Mouse (Mus musculus): ENCODE results near the gene Cntnap5a.

The Cntnap5a gene

DNA sequence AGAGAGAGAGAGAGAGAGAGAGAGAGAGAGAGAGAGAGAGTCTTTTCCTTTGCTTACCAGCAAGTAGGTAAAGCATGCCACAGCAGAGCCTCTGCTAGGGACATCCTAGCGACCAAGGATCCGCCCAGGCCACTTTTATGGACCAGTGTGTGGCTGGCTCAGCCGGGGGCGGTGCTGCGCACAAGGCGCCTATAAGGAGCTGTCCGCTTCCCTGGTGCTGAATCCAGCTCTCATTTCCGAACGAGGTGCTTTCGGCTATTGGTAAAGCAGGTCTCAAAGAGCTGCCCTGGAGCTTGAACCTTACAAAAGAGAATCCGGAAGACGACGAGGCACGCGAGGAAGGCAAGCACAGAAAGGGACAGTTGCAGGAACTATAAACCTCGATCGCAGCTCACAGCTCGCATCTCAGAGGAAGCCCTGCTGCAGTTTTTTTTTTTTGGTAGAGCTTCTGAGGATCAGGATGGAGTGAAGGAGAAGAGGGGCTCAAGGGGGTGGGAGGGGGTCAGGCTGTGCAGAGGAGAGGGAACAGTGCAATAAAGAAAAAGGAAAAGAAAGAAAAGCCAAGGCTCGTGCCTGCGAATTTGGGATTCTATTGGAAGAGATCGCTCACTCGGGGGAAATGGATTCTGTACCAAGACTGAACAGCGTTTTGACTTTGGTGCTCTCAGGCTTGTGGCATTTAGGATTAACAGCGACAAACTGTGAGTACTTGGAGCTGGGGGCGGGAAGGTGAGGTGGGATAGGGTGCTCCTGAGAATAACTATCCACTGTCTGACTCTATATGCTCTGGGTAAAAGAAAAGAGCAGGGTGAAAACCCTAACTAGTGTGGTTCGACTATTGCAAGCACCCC, at the start of gene Cntnap5a:
Gene Cntnap5a (plus strand): TSS at position 239 of the 851 bp plus-strand sequence.
- DNase-seq (ENCODE audit: low read depth, low spot score): no peak

DNA sequence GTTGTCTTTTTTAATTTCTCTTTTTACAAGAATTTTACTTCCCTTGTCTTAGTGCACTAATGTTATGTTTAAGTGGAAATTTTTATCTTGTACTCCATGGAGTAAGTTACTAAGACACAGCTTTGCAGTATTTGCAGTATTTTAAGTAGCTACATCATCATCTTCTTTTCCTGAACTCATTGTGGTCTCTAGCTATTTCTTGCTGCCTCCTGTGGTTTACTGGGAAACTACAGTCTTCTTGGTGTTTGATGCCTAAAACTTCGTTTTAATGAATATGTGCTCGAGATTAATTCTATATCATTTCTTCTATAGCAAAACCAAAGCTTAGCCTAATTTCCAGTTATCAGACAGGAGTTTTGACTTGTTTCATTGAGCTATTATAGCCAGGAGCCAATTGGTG, 37.6 kb upstream of the Cntnap5a start:
- DNase-seq (ENCODE audit: low read depth, low spot score): no peak

DNA sequence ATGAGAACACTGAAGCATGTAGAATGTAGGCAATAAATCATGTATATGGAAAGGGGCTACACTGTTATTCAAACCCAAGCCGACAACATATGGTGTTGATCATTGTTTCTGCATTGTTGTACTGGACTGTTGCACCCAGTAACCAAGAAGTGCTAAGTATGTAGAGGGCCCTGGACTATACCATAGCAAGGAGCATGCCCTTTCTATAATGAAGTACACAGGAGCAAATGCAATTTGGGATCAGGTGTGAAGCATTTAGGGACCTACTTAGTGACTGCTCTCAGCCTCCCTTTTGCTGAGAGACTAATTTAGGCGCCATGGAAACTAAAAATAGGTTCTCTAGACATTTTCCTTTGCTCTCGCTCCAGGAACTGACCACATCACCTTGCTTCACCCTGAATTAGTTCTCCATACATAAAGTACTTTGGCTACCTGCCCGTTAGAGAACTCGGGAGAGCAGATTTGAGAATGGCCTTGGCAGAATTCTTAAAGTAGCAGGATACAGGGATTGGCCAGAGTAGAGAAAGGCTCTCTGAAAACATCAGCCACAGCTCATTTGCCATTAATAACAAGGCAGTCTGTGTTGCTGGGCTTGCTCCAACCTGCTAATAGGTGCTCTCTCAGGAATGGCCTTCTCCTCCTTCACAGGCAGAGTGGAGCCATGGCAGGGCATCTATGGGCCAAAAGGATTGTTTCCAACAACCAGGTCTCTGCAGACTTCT, 26.1 kb upstream of the Cntnap5a start:
- no peak for DNase-seq (ENCODE audit: low read depth, low spot score)

DNA sequence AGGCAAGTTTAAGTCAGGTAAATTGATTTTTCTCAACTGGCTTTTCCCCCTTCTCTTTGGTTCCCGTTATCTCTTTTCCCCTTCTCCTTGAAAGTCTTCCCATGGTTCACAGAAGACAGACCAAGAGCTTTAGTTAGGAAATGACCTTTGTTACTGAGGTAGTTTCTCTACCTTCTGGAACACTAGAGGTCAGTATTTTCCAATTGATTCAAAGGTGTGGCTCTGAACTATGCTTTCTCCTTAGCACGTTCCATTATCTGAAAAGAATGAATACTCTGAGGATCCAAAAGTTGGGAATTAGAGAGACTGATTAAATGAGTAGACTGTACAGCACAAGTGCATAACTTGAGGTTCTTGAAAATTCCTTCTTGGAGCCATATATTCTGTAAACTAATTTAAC, 1.9 kb downstream of the Cntnap5a start:
- DNase-seq (ENCODE audit: low read depth, low spot score): no peak

DNA sequence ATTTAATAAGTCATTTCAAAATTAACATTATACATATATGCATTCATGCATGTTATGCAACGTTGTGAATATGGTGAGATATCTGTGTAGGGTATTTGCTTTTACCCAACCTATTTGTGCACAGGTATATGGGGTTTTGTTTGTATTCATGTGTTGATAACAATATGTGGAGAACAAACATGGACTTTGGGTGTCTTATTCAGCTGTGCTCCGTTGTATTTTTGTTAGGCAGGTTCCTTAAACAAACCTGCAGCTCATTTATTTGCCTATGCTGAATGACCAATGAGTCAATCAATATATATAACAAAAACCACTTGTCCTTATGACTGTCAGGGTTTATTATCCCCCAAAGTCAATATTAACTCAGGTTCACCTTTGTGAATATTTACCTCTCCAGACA, 15.2 kb downstream of the Cntnap5a start:
- DNase-seq (ENCODE audit: low read depth, low spot score): no peak

DNA sequence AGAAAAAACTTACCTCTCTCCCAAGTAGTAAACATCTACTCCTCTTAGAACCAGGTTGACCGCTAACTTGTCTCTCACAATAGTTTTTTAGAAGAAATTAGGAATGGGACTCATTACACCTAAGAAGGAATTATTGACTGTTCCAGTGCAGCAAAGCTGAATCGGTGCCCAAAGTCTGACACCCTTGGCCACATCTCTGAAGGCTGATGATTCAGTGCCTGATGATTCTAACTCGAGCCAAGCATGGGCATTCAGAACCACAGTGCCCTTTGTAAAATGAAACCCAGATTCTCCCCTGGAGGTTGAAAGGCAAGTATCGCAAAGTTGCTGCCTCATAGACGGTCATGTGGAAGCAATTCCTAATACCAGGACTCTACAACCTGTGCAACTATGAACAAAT, 58.0 kb downstream of the Cntnap5a start:
- DNase-seq (ENCODE audit: low read depth, low spot score): no peak

DNA sequence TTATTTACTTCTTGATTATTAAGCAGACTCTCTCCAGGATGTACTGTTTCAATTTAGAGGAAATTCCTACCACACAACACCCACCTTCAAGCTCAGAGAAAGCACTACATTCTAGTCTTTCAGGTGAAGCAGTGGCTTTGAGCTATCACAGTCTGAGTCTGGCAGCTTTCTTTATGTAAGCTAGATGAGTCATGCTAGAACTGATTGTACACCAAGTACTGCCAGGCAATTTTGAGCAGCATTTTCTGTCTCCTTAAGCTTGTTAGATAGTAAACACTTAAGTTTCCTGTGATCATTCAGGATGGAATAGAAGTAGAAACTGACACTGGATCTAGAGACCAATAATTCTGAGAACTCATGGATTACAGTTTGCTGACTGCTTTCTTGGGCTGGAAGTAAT, 61.0 kb downstream of the Cntnap5a start:
- no peak for DNase-seq (ENCODE audit: low read depth, low spot score)

DNA sequence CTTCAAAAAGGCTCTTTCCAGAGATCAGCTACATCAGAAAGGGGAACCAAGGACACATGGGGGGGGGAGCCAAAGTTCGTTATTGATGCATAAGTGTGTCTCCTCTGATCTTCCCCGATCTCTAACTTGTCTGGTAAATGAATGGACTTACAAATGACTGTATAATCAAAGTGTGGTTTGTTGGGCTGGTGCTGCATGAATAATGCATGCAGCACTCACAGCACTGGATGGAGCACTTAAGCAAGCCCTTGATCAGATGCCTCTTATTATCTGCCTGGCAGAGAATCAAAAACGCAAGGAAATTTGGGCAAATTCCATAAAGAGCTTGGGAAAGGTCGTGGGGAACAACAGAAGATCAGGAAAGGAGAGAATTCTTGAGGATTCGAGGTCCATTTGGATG, 100.2 kb downstream of the Cntnap5a start:
- DNase-seq (ENCODE audit: low read depth, low spot score): no peak

DNA sequence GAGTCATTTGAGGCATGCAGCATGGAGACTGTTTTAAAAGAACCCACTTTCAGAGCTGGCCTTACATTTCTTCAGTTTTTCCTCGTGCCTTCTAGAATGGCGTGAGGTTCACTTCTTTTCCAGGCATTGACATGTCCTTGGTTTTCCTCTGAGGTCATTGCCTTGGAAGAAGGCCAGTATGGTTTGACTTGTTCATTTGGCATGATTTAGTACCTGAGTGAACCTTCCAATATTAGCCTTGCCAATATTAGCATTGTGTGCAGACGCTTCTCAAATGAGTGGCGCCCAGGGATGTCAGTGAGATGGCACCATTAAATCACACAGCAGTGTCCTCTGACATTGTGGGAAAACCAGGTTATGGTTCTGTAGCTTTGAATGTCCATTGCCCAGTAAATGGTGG, 158.0 kb downstream of the Cntnap5a start:
- no peak for DNase-seq (ENCODE audit: low read depth, low spot score)

DNA sequence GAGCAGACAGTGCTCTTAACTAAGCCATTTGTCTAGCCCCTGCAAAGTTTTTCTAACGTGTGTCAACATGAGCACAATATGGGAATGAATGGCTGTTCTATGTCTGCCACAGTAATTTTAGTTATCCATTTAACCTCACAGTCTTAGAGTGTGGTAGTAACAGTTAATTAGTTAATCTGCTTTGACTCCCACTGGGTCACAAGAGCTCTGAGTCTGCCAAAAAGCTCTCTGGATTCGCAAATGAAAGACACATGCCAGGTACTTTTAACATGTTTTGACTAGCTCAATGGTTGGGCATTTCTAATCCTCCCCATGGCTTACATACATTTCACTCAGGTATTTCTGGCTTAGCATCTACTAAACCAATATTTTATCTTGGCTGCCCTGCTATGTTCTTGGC, 163.0 kb downstream of the Cntnap5a start:
- DNase-seq (ENCODE audit: low read depth, low spot score): no peak

DNA sequence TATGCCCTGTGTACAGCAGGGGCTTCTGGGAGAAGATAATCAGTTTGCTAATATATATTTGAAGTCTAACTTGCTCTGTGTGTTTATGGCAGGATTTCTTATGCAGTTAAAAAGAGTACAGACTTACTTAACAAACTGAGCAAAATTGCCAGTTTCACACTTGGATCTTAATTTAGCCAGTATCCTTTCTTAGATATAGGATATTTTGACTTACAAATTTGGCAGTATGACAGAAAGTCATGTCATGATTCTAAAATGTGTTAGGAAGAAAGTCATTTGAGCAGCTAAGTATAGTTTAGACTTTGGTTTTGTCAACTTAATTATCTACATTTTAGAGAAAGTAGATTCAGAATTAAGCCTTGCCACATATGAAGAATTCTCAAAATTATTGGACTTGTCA, 167.7 kb downstream of the Cntnap5a start:
- no peak for DNase-seq (ENCODE audit: low read depth, low spot score)

DNA sequence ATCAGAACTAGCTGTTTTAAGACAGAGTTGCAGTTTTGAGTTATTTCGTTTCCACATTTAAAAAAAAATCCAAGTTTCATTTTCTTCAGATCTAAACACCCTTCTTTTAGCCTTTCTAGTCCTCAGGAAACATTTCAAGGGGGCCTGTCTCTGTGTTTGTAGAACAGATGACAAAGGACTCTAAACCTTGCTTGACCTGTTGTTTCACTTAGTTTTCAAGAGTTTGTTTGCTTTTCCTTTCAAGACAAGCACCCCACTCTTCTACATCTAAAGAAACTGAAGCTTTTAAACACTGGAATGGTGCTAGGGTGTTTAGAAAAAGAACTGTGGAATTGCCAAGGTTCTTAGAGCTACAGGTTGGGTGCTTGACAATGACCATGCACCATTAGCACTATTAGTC, 233.8 kb downstream of the Cntnap5a start:
- DNase-seq (ENCODE audit: low read depth, low spot score): no peak

DNA sequence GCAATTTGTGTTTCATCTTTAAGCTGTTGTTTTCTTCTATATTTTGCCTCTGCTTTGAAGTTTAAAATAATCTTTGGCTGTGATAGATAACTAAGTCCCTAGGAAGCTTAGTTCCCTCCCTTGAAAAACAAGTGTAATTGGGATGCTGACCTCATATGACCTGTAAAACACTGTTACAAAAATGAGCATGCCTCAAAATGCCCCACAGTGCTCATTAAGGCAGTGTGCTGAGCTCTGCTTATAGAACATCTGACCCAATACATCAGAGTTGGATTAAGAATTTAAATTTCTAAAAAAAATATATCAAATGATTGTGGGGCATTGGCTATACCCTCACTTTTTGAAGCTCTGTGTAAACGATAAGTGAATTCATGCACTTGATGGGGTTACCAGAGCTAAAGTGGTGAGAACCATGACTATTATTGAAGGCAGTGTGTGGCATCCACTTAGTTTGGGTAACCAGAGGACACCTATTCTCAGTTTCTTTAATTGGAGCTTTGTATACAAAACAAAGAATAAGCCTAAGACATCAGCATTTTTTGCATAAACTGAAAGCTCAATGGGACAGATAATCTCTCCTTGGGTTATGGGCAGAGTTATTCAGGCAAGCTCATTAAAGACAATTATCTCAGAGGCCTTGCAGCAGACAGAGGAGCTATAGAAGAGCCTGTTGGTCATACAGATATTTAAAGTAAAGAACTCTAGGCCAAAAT, 241.6 kb downstream of the Cntnap5a start:
- DNase-seq (ENCODE audit: low read depth, low spot score): no peak

DNA sequence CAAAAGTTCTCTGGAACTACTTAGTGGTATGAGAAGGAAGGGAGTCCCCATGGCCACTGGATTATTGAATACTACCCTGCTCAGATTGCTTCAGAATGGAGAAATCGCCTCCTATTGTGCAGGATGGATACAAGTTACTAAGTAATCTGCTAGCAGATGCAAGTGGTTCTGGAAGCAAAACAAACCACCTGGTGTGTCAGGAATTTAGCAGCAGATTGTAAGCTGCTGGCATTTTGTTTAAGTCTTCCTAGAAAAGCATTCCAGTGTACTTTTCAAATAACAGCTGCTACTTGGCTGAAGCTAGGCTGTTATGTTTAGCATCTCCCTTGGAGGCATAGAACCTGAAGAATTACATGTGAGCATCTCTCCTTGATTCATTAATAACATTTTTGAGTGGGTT, 247.5 kb downstream of the Cntnap5a start:
- DNase-seq (ENCODE audit: low read depth, low spot score): no peak

DNA sequence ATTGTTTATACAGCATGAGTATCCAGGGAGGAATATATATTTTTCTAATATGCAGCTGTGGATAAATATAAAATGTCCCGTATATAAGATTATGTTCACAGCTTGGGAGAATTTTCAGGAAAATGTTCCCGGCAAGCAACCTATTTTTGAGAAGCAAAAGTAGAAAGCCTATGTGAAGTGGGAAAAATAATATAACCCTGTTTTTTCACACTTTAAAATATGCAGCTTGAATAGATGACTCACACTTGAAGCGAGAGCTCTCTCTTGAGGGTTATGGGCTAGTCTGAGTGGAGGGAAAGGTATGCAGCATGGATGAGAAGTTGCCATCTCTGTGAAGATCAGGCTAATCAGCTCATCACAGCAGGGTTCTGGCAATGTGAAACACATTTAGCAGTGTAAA, 261.3 kb downstream of the Cntnap5a start:
- DNase-seq (ENCODE audit: low read depth, low spot score): no peak

DNA sequence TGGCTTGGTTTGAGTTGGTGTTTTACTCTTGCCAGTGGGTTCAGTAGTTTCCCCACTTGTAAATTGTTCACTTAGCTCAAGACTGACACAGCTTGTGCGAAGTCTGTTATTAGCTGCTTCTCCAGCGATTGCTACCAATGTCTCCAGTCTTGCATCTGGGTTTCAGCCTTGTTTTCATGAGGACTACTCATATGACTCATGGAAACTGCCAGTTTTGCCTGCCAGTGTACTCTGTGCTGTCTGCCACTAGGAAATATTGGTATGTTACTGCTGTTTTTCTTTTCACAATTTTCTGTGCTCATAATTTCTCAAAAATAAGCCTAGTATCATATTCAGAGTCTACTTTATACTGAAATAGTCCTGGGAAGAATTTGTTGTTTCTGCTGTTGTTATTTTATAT, 272.0 kb downstream of the Cntnap5a start:
- DNase-seq (ENCODE audit: low read depth, low spot score): no peak

DNA sequence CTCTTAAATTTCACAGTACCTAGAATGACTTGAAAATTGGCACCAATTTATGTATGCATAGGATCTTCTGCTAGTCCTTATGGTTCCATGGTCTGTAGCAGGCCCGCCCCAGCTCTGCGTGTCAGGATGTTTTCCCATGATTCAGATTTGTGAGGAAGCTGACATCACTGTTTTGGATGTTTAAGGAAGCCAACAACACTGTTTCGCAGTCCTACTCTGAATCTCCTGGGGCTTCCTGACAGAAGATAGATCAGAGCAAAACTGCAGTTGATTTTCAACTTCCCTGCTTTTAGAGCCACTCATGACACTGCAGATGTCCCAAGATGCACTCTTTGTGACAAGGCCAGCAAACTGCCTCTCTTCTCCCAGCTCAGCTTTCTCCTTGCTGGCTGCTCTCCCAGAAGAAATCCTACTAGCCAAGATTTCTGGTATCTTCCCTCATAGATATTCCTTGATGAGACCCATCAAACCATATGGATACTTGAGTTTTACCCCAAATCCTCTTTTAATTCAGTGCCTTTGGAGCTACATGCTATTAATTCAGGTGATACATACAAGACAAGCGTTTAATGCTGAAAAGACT, 280.5 kb downstream of the Cntnap5a start:
- DNase-seq (ENCODE audit: low read depth, low spot score): no peak

DNA sequence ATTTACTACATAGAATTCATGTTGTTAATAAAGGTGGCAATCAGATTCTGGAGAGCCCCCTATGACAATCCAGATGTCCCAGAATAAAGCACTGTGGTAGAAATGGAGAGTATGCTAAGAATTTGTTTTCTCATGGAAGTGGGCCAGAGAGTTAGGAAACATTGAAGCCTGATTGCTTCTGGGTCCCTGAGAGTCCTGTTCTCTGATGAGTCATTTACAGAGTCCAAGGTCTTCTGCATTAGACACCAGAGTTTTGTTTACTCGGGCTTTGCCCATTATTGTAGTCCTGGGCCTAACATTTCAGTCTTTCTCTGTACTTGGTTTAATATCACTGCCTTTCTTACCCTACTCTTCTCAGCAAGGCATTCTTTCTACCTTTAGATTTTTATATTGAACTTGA, 305.6 kb downstream of the Cntnap5a start:
- no peak for DNase-seq (ENCODE audit: low read depth, low spot score)

DNA sequence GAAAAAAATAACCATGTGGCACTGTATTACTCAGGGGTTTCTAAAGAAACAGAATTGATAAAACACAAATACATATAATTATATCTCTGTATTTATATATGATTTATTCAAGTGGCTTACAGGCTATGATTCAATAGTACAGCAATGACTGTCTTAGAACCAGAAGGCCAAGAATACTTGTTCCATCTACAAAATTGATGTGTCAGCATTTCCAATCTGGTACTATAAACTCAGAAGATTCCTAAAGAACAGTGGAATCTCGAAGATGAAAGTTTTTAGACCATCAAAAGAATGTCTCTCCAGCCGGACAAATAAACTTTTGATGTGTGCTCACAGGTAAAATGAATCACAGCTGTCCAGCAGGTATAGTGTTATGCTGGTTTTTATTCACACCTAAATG, 331.2 kb downstream of the Cntnap5a start:
- DNase-seq (ENCODE audit: low read depth, low spot score): no peak

DNA sequence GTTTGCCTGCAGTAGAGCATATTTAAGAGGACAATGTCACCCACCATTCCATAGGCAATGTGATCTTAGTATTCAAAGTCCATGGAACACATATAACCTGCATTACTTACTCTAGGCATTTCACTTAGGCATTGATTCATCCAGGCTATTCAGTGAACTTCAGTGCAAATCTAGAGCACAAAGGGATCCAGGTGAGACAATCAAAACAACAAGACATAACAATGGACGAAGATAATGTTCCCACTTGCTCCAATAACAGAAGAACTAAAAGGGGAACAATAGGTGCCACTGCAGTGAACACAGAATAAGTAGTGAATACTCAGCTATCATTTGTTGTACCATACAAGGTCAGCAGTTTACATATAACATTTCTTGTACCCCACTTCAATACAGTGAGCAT, 345.1 kb downstream of the Cntnap5a start:
- DNase-seq (ENCODE audit: low read depth, low spot score): no peak

DNA sequence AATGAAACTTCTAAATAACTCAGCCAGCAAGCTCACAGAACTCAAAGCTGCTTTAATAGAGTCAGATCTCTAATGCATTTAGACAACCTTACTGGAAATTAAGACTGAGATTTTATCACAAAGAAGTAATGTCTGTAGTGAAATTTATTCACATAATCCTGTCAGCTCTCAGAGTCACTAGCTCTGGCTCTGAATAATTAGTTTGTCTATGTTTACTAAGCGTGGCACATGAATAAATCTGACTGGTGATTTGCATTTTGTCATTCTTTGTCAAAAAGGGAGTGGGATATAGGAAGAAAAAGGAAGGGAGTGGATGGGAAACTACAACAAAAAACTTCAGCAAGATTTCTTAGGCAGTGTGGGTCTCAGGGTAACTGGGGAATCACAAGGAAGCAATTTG, 351.3 kb downstream of the Cntnap5a start:
- DNase-seq (ENCODE audit: low read depth, low spot score): no peak

DNA sequence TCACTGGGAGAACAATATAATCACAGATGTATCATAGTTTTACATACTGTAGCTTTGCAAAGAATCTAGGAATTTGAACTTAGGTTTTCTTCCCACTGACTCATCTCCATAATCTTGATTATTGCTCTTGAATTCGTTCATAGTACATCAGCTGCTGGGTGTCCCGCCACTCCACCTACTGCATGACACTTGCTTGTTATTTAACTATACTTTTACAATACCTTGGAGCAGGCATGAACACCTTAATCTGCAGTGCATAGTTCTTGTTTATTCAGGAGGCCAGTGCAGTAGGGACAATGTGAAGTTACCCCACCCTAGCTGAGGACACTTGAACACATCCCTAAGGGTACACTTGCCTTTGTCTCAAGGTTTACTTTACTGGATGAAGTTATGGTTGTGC, 352.3 kb downstream of the Cntnap5a start:
- DNase-seq (ENCODE audit: low read depth, low spot score): no peak
